Mouse (Mus musculus): ENCODE data around the gene Snrpa1.

DNA sequence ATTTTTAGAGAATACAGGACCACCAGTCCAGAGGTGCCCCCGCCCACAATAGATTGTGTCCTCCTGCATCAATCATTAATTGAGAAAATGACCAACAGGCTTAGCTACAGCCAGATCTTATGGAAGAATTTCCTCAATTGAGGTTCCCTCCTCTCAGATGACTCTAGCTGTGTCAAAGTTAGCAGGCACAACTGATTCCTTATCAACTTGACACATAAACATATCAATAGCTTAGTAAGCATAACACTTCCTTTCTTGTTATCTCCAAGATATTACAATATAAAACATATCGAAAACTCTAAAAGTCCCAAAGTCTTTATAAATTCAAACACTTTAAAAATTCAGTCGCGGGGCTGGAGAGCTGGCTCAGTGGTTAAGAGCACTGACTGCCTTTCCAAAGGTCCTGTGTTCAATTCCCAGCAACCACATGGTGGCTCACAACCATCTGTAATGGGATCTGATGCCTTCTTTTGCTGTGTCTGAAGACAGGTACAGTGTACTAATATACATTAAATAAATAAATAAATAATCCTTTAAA is 4.8 kb upstream of the Snrpa1 start:
- TF ChIP-seq CTCF (IDR thresholded peaks at IDR 0.05; ENCODE audit: low read depth, low read length): no peak
- TF ChIP-seq POLR2A (IDR thresholded peaks at IDR 0.05; ENCODE audit: borderline replicate concordance, low read depth, low read length): no peak

Measured in bone marrow macrophage, adult 2 months (primary cell).